Mouse (Mus musculus) adrenal gland, postnatal 10 days (tissue): ENCODE measurements at regions not wholly inside any gene's neighbourhood (a gene's known extent, or its start where the extent isn't known, plus 50 kb on each side); places are given as distances from the start of the nearest gene placed in this dataset.

Experiments used
- DNase-seq: peaks from one replicate; pipeline ENCODE4 v3.0.0; 2021; ENCODE audit warnings: mixed read lengths

DNA sequence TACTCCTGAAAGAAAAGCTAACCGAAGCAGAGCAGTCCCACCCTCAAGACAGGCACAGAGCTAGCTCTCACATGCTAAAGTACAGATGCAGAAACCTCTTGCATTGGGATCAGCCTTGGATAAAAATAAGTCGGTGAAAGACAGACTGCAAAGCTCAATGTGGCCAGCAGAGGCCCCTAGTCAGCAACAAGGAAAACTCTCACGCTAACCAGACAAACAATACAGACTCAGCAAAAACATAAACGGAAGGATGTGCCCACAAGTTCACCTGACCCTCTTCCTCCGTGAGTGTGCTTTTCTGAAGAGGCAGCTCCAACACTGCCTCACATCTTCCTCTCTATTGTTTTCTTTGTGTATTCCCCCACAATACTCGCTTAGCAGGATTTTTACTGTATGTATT is 77.8 kb downstream of the Rpia start:
- peak; percentile 71 for DNase-seq

DNA sequence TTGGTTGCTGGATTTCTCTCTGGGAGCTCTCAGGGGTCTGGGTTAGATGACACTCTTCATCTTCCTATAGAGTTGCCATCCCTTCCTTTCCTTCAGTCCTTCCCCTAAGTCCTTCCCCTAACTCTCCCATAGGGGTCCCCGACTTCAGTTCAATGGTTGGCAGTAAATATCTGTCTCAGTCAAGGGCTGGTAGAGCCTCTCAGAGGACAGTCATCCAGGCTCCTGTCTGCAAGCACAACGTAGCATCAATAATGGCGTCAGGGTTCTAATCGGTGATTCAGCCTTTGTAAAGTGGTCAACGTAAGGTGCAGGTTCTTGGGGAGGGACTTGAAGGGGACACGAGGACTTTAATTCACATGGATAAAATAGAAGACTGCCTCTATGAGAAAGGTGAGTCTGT is 78.4 kb downstream of the Rpia start:
- no peak for DNase-seq

DNA sequence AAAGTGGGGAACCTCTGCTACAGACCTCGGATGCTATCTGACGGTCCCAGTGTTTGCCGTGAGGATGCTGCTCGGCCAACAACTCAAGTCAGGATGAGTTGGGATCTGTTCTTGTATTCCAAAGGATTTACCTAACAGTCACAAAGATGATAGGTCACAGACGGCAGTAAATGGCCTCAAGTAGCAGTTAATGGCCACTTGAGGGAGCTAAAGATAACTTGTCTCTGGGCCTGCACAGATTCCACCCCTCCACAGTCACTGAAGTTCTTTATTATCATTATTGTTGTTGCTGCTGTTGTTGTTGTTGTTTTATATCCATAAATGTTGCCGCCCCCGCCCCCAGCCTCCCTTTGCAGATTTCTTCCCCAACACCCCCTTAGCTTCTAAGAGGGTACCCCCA is 78.9 kb downstream of the Rpia start:
- DNase-seq, result no peak

DNA sequence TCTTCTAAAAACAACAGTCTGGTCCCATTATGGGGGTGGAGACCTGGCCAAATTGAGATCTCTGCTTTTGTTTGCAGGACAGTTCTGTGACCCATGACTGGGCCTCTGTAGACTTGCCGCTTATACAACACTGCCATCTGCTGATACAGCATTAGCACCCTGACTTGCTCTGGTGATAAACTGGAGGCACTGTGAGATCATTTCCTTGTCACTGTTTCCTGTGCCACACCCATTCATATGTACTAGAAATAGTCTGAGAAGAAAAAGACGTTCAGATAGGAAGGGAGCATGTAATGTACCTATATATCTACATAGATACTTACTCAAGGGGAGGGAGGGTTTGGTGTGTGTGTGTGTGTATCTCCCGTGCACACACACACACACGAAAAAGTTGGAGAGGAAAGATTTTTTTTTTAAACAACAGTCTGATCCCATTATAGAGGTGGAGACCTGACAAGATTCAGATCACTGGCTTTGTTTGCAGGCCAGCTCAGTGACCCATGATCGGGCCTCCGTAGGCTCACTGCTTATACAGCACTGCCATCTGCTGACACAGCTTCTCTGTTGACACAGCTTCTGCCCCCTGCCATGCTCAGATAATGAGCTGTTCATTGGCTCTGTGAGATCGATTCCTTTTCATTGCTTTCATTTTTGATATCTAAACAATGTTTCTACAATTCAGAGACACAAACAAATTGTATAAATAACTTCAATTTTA is 82.5 kb downstream of the Rpia start:
- DNase-seq, result peak; percentile 53

DNA sequence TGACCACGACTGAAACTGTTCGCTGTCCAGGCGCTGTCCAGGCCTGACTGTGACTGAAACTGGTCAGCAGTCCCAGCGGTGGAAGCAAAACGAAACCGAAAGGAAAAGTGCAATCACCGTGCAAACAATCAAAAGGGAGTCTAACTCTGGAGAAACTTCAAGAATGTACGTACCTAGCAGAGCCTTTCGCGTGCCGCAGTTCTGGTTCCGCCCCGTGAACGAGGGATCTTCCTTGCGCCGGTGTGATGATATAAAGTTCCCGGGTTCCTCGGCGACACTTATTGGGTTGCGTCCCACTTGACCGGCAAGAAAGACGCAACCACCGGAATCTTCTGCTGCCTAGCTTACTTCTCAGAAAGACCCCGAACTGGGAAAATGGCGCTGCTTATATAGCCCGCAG is 96.4 kb downstream of the Rpia start:
- DNase-seq, result no peak
